Mouse (Mus musculus): ENCODE measurements around the gene Pi4ka.

Pi4ka gene

GRCm38 (mm10) chr16:17405736-17406443, at the start of gene Pi4ka, which contains the start of gene Snap29:
TSS of gene Pi4ka (minus strand) at chr16:17406314.
TSS of gene Snap29 (plus strand) at chr16:17405986.
- peak; percentile 99 for DNase-seq (ENCODE audit: low read depth, low spot score)

DNA sequence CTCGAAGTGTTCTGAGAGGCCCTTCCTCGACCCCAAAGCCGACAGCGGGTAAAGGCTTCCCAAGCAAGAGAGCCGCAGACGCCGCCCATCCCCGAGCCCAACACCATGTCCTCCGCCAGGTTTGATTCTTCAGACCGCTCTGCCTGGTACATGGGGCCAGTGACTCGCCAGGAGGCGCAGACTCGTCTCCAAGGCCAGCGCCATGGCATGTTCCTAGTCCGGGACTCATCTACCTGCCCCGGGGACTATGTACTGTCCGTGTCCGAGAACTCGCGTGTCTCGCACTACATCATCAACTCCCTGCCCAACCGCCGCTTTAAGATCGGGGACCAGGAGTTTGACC, 46.2 kb upstream of the Pi4ka start:
- DNase-seq (ENCODE audit: low read depth, low spot score): no peak

DNA sequence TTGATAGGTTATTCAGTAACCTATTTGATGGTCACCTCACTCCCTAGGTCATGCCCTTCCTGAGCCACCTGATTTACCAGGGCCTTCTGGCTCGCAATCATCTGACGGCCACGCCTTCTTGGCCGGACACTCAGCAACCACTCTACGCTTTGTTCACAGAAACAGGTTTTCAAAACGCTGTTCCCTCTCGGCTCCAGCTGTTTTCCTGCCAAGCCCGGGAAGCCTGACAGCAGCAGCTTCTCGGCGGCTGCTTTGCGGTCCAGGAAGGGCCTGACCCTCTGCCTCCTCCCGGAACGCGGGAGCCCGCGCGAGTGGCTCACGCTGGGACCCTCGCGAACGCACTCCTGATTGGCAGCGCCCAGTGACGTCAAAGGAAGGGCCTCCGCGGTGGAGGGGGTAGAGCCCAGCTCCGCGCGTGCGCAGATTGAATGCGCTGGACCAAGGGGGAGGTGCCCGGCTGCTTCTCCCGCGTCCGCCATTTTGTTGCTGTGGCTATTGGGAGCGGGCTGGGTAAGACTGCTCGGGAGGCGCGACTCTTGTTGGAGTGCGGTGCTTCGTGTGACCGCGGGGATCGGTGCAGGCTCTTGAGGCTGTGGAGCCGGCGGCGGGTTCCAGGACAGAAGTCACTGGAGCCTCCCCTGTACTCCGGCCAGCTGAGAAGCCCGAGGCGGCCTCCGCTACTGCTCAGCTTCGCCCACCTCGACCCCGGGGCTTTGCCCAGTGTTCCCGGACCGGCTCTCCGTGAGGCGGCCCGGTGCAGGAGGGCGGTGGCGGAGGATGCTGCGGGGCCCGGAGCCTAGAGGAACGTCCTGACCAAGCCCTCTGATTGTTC, 45.6 kb upstream of the Pi4ka start, which contains the start of gene Crkl:
Gene Crkl (plus strand): TSS at position 447 of the 832 bp plus-strand sequence.
- peak; percentile 97 for DNase-seq (ENCODE audit: low read depth, low spot score)

DNA sequence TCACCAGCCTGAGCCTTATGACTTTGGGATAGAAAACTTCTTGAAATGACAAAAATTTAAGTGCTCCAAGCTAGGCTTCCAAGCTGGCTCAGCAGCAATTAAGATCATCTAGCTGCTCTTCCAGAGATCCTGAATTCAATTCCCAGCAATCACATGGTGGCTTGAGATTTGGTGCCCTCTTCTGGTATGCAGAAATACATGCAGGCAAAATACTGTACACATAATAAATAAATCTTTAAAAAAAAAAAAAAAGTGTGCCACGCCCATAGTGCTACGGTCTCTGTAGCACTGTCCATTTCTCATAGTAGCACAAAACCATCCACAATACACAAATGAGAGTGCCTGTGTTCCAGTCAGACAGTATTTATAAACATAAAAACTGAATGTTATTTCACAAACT, 26.5 kb upstream of the Pi4ka start:
- DNase-seq (ENCODE audit: low read depth, low spot score): no peak

DNA sequence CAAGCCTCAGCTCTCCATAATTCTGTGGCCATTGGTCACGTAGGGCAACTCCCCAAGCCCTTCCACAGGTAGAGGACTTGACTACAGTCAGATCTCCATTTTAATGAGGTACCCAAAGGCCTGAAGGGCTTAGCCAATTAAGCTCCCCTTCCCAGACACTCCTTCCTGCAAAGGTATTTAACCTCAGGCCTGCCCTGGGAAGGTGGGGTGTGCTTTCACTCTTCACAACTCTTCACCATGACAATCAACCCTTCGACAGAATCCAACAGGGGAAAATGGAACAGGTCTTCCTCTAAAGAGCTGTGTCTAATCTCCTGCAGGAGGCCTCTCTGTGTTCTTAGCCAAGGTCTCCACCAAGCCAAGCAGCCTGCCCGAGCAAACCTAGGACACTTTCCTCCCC, 16.9 kb upstream of the Pi4ka start:
- DNase-seq (ENCODE audit: low read depth, low spot score): no peak

DNA sequence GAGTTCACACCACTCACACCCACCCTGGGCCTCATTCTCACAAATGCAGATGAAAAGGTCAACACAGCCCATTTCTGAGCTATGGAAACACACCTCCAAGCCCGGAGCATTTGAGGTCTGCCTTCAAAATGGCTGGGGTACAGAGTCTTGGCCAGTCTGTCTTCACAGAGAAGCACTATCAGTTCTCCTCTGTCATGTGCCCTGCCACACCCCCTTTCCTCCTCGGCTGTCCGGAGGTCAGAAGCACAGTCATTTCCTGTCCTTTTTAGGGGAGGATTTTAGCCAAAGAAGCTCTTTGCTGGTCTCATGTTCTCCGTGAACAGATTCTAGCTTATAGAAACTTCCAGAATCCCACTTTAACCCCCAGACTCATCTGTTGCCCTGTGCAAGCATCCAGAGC, 4.1 kb upstream of the Pi4ka start:
- no peak for DNase-seq (ENCODE audit: low read depth, low spot score)

- DNase-seq (ENCODE audit: low read depth, low spot score): no peak
Measured at GRCm38 (mm10) chr16:17409046-17409445, 2.9 kb upstream of the Pi4ka start.

- DNase-seq (ENCODE audit: low read depth, low spot score): peak; percentile 18
Measured at GRCm38 (mm10) chr16:17406512-17407231, 558 bp upstream of the Pi4ka start.

DNA sequence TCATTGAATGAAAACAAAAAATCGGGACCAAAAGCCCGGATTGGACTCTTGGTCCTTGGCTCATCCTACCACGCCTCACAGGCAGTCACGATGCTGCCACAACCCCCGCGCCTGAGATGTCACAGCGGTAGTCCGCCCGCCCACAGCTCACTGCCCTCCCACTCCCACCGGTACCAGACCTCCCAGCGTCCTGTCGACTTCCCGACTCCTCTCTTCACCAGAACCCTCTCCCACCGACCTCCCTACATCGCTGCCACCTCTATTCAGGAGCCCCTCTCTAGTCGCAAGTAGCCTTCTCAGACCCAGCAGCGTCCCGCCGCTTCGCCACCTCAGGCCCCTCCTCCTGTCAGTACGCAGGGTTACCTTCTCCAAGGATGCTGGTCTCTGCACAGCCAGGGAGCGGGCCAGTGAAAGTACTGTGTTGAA, 830 bp downstream of the Pi4ka start:
- DNase-seq (ENCODE audit: low read depth, low spot score): no peak

GRCm38 (mm10) chr16:17402855-17403254, 3.3 kb downstream of the Pi4ka start:
- DNase-seq (ENCODE audit: low read depth, low spot score): peak; percentile 71

DNA sequence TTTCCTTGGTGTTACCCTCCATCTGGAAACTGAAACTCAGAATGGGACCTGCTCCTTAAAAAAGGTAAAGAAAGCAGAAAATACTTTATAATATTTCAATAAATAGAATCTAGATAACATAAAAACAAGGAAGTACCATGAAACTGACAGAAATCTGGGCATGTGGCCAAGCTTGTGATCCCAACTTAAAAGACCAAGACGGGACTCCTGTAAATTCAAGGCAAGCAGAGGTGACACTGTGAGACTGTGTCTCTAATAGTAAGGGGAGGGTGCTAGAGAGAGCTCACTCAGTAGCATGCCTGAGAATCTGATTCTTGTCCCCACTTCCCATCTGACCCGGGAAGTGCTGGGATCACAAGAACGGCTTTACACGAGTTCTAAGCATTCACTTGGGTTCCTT, 13.3 kb downstream of the Pi4ka start:
- DNase-seq (ENCODE audit: low read depth, low spot score): no peak

GRCm38 (mm10) chr16:17383594-17384326, 22.4 kb downstream of the Pi4ka start:
- DNase-seq (ENCODE audit: low read depth, low spot score): no peak

- DNase-seq (ENCODE audit: low read depth, low spot score): no peak
Measured at GRCm38 (mm10) chr16:17382306-17382705, 23.8 kb downstream of the Pi4ka start.

- DNase-seq (ENCODE audit: low read depth, low spot score): no peak
Measured at GRCm38 (mm10) chr16:17358787-17359186, 47.3 kb downstream of the Pi4ka start.

- no peak for DNase-seq (ENCODE audit: low read depth, low spot score)
Measured at GRCm38 (mm10) chr16:17356031-17356430, 50.1 kb downstream of the Pi4ka start.

DNA sequence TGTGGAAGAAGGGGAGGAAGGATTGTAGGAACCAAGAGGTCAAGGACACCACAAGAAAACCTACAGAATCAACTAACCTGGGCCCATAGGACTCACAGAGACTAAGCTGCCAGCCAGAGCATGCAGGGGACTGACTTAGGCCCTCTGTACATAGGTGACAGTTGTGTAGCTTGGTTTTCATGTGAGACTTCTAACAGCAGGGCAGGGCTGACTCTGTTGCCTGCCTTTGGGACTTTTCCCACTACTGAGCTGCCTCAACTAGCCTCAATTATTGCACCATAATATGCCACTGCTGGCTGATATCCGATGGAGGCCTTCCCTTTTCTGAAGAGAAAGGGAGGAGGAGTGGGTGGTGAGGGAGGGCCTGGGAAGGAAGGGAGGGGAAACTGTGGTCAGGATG, 59.3 kb downstream of the Pi4ka start:
- DNase-seq (ENCODE audit: low read depth, low spot score): no peak

DNA sequence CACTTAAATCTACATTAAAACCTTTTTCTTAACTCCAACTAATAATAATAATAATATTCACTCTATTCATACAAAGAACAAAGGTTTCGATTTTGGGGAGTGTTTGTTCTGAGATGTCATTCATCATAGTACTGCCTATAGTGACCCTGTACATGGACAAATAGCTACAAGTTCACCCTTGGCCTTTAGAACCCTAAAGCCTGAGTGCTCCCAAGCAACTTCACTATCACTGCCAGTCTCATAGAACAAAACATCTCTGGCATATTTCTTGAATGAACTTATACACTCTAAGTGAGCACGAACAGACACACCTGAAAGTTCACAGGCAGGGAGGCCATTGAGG, 60.3 kb downstream of the Pi4ka start:
- DNase-seq (ENCODE audit: low read depth, low spot score): no peak

GRCm38 (mm10) chr16:17345141-17345812, 60.8 kb downstream of the Pi4ka start:
- DNase-seq (ENCODE audit: low read depth, low spot score): no peak

DNA sequence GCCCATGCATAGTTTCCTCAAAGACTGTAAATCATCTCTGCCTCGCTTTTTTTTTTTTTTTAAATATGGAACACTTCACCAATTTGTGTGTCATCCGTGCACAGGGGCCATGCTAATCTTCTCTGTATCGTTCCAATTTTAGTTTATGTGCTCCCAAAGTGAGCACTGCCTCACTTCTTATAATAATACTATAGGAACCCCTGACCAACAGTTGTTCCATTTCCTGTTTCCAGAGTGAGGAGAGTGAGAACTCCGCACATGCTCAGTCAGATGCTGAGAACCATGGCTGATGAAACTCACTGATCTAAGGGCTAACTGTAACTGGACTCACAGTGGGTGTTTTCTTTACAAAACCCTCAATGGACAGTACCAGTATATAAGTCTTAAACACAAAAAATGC, 64.3 kb downstream of the Pi4ka start:
- DNase-seq (ENCODE audit: low read depth, low spot score): no peak

DNA sequence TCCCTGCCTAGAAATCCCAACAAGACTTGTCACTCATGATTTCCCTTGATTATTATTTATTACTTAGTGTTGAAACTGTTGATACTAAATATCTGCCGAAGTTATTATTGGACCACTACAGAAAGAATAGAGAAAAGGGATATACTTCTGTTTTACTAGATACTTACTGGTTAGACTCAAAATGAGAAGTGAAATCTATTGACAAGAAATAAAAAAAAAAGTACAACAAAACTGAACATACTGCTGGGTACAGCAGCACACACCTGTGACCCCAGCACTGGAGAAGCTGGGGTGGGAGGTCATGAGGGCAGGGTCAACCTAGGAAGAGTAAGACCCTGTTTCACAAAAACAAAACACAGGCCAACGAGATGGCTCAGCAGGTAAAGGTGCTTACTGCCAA, 65.4 kb downstream of the Pi4ka start:
- DNase-seq (ENCODE audit: low read depth, low spot score): no peak

- DNase-seq (ENCODE audit: low read depth, low spot score): no peak
Measured at GRCm38 (mm10) chr16:17339701-17340100, 66.4 kb downstream of the Pi4ka start.

Data from CD4-positive helper T cell, adult 2 months (primary cell).